Mouse (Mus musculus) ES-E14 (cell line): ENCODE data around the gene Hcn2.

ENCODE experiments used
- HCFC1 ChIP-seq: IDR thresholded peaks from 2 replicates; pipeline ENCODE4 v1.6.1; 2012; ENCODE audit warnings: low read length, inconsistent platforms, borderline replicate concordance; ENCODE audit not compliant: insufficient read depth
- ZNF384 ChIP-seq: IDR thresholded peaks from 2 replicates; pipeline ENCODE4 v1.6.1; 2012; ENCODE audit warnings: low read depth, low read length, inconsistent platforms

DNA sequence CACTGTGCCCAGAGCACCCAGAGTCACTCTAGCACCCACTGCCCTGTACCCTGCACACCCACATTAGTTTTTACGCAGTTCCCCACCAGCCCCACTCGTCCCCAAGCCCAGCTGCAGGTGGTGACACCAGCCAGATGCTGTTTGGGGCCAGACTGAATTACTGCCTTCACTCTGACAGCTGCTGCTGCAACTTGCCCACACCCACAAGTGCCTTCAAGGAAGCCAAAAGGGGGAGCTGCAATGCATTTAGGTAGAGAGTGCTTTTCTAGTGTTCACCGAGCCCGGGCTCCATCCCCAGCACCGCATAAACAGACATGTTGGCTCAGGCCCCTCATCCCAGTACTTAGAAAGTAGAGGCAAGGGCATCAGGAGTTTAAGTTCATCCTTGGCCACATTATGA lies 65.5 kb downstream of the Hcn2 start:
- TF ChIP-seq ZNF384 (no peak), HCFC1 (no peak)
